Mouse (Mus musculus) Patski (cell line): ENCODE measurements at regions not wholly inside any gene's neighbourhood (a gene's known extent, or its start where the extent isn't known, plus 50 kb on each side); places are given as distances from the start of the nearest gene placed in this dataset.

Source experiments
- ATAC-seq: fragments of 100-300 bp; one replicate; pipeline ENCODE4 v1.8.0; 2021
- CTCF ChIA-PET: fragments of 350-600 bp; sonication (Branson Sonifier 250); formaldehyde crosslinking; loops from one replicate; lab custom pipeline; 2022; ENCODE audit warnings: inconsistent platforms; lab: Charles Lee
- POLR2A ChIA-PET: fragments of 350-600 bp; sonication (Branson Sonifier 250); formaldehyde crosslinking; loops from one replicate; lab custom pipeline; 2022; ENCODE audit warnings: antibody characterized with exemption, inconsistent platforms; lab: Charles Lee
- DNase-seq: peaks from one replicate; pipeline ENCODE4 v3.0.0-alpha.2; 2011; ENCODE audit warnings: low read depth, low spot score
- H3K27me3 ChIP-seq: fragments of 371-371 bp; one replicate; pipeline ENCODE4 v1.5.1; 2021
- CTCF ChIP-seq: fragments of 100-300 bp; IDR thresholded peaks from one replicate; pipeline ENCODE4 v1.5.1; 2021
- in situ Hi-C: fragments of 300-500 bp; cut with MboI; formaldehyde crosslinking; loops from 3 replicates; pipeline ENCODE4 v1.11.1; 2018; ENCODE audit warnings: low pct_unique_long_range_greater_than_20kb, mixed read lengths

DNA sequence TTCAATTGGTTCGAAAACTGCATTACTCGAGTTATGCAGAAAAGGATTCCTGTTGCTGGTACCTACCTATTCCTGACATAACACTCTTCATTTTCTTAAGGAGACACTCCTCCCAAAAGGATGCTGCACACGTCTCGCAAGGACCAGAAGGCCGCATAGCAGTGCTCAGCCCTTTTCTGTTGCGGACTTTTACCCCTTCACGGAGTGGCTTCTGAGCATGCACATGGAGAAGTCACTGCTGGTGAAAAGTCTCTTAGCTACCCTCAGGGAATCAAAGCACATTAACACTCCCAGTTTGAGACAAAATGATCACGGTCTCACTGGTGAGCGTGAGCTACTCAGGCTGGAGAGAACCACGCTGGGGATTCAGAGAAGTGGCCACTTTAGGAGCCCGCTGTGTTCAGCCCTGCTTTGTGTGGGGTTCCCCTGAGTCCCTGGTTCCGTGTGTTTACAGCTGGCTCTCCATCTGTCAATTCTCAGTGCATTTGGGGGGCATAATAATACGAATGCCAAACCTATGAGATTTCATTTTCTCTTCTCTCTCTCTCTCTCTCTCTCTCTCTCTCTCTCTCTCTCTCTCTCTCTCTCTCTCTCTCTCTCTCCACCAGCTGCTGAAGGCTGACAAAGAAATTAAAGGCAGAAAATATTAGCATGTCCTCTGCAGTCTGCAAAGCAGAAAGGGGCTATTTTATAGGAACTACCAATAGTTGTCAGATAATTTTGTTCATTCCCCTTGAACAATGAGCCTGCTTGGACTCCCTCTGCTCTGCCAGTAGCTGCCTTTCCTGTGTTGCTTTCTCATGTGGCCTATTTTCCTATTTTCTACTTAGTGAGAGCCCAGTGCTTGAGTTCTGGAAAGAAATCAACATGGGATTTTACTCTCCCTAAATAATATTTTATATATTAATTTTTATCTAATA lies 160.7 kb downstream of the Basp1 start:
- TF ChIP-seq CTCF: no peak
- ATAC-seq (no peak), DNase-seq (no peak)
- in situ Hi-C loops: no loop called here
- POLR2A ChIA-PET: interaction anchor here (0.8 kb wide), 1 partner anchor 1611 kb away, joined by 3 read pairs; no protein-coding TSS in a partner anchor
- H3K27me3 ChIP-seq: no peaks in the 10 kb centered on the region
- CTCF ChIA-PET: interaction anchor here (1.2 kb wide), 1 partner anchor 14 kb away, joined by 4 read pairs; no protein-coding TSS in a partner anchor

DNA sequence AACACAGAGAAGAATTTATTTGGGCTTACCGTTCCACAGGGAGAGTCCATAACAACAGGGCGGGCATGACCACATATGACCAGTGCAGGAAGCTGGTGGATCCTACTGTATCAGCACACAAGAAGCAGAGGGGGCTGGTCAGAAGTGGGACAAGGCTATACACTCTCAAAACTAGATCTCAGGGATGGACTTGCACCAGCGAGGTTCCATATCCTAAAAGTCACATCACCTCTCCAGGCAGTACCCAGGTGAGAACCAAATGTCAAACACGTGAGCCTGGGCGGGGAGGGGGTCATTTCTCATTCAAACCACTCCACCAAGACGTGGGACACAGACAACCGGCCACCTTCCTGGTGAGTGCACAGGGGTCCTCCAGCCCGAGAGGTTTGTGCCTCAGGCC lies 167.9 kb downstream of the Basp1 start:
- no peaks in the 10 kb centered on the region for H3K27me3 ChIP-seq
- POLR2A ChIA-PET: no interaction called here
- CTCF ChIA-PET: no interaction called here
- in situ Hi-C loops: no loop called here
- DNase-seq (no peak), ATAC-seq (no peak)
- TF ChIP-seq CTCF: no peak

DNA sequence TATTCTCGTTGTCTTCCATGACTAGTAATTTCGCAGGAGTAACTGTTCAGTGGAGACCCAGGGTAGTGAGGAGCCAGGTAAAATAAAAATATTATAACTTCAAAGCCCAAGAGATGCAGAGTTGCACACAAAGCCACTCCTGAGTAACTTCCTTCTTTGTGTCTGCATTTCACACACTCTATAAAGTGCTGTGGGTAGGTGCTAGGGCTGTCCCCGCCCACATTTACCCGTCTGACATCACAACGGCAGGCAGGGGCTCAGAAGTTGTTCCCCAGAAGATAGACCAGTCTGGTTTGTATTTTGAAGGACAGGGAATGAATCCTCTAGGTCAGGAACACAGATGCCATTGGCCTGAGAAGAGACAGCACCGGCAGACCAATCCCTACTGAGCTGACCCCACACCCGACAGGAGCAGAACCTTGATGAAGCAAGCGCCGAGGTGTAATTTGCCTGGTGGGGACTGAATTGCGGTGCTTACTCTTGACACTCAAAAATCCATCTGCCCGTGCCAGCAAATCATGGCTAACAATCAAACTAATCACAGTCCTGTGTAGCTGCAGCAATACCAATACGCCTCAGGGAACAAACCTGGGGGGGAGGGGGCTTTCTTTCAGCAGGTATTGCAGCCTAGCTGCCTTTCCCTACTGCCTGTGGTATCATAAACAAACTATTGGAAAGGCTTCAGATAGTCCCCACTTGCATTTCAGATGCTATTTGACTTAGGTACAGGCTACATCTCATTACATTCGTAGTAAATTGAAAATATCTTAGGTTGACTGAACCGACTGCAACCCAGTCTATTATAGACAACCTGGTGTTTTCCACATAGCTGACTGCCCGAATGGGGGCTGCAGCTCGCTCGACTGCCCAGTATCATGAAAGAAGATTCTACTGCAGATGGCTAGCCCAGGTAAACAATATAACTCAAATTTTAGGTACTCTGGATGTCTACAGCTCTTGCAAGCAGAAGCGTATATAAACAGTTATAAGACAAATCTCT lies 175.6 kb downstream of the Basp1 start:
- ChIA-PET POLR2A (no interaction called here), CTCF (no interaction called here)
- H3K27me3 ChIP-seq: no peaks in the 10 kb centered on the region
- no peak for TF ChIP-seq CTCF
- DNase-seq (no peak), ATAC-seq (no peak)
- in situ Hi-C loops: no loop called here

- ChIA-PET POLR2A (no interaction called here), CTCF (no interaction called here)
- TF ChIP-seq CTCF: no peak
- ATAC-seq: no peak
- in situ Hi-C loops: no loop called here
- H3K27me3 ChIP-seq: no peaks in the 10 kb centered on the region
- DNase-seq: no peak
These were observed 177.3 kb downstream of the Basp1 start for GRCm38 (mm10) chr15:25236191-25236723.

DNA sequence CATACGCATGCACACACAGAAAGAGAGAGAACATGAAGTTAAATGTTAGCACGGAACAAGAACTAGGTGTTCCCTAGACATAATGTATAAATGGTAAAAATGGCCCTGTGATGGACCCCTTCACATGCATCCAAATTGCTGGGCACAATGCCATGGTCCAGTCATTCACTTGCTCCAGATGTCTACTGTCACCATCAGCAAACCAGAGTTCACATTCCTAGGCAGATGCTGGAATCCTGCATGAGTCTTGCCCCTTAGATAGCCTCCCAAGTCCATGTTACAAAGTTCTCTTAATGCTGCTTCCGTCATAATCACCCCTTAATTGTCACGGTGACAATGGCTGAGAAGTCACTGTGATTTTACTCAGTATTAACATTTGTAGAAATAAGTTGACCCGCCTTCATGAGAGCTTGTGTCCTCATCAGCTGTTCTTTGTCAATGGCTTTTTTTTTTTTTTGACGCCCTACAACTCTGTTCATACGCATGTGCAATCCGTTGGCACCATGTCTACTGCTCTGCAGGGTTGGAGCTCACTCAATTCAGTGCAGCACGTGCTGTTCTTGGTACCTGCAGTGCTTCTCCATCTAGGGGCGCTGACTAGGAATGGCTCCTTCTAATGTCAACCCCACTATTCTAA lies 179.4 kb downstream of the Basp1 start:
- no peaks in the 10 kb centered on the region for H3K27me3 ChIP-seq
- POLR2A ChIA-PET: no interaction called here
- in situ Hi-C loops: no loop called here
- TF ChIP-seq CTCF: no peak
- DNase-seq (no peak), ATAC-seq (no peak)
- CTCF ChIA-PET: no interaction called here

DNA sequence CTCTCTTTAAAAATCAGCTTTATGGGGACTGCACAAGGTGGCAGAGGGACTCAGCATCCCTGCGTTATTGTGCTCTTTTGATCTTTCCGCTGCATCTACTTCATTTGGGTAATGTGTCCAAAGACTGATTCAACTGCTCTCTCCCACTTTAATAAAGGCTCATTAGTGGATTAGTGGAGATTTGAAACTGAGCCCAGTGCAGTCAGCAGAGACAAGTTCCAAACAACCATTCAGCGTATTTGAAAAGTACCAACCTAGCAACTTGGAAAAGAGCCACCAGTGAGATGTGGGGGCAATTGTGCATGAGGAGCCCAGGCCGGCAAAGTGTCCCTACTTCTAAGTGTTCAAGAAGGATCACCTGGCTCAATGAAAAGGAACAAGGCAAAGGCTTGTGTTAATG lies 183.4 kb downstream of the Basp1 start:
- in situ Hi-C loops: no loop called here
- TF ChIP-seq CTCF: no peak
- CTCF ChIA-PET: no interaction called here
- no peak for DNase-seq
- no peak for ATAC-seq
- no peaks in the 10 kb centered on the region for H3K27me3 ChIP-seq
- POLR2A ChIA-PET: no interaction called here

DNA sequence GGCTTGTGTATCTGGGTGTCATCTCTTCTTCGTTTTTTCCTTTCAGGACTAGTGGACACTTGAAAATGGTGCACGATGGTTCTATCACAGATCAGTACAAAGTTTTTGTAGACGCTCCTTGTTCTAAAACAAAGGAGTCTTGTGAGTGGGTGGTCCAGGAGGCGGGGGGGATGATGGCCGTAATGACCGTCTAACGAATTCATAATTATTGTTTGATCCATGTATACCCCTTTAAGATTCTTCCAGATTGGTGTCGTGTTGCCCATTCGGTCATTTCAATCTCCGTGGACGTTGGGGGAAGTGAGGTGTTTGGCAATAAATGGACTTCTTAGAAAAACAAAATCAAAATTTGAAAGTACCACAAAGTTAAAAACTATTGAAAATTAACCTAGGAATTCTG lies 183.8 kb downstream of the Basp1 start:
- no peak for TF ChIP-seq CTCF
- no peak for ATAC-seq
- H3K27me3 ChIP-seq: no peaks in the 10 kb centered on the region
- DNase-seq: no peak
- POLR2A ChIA-PET: no interaction called here
- CTCF ChIA-PET: no interaction called here
- in situ Hi-C loops: no loop called here

DNA sequence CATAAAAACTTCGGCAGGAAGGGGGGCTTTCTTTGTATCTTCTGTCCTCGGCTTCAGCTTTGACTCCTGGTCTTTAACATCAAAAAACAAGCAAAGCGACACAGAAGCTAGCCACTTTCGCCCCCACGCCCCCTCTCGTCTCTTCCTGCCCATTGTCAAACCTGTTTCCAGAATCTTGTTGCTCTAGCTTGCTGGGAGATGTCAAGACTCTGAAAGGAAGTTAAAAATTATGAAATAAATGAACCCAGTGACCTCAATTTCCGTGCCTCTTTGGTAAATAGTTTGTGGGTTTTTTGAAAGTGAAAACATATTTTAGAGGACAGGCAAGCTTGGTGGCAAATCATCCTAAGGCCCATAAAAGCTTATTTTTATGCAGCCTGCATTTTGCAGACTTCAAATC lies 186.1 kb downstream of the Basp1 start:
- no peak for TF ChIP-seq CTCF
- ATAC-seq (no peak), DNase-seq (no peak)
- POLR2A ChIA-PET: interaction anchor here (1.0 kb wide), 1 partner anchor 22 kb away, joined by 3 read pairs; no protein-coding TSS in a partner anchor
- CTCF ChIA-PET: no interaction called here
- in situ Hi-C loops: no loop called here
- no peaks in the 10 kb centered on the region for H3K27me3 ChIP-seq

GRCm38 (mm10) chr15:25225936-25226335 lies 187.6 kb downstream of the Basp1 start:
- DNase-seq: no peak
- in situ Hi-C loops: no loop called here
- no peaks in the 10 kb centered on the region for H3K27me3 ChIP-seq
- ChIA-PET POLR2A (no interaction called here), CTCF (no interaction called here)
- TF ChIP-seq CTCF: no peak
- ATAC-seq: no peak

DNA sequence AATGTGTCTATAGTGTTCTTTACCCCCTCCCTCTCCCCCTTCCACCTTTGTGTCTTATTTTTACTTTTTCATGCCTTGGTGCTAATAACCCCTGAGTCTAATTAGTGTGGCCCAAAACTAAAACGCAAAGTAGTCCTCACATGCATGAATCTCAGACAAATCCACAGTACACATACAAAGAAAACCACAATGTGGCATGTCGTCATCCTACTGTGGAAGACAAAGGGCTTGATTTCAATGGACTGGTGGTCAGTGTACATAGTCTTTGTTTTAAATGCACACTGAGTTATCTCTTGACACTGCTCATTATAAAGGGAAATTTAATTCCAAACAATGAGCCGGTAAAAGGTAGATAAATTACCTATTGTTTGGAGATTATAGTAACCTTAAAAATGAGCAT lies 188.1 kb downstream of the Basp1 start:
- no peak for DNase-seq
- POLR2A ChIA-PET: no interaction called here
- in situ Hi-C loops: no loop called here
- no peak for TF ChIP-seq CTCF
- CTCF ChIA-PET: interaction anchor here (1.3 kb wide), 1 partner anchor 35 kb away, joined by 3 read pairs; no protein-coding TSS in a partner anchor
- no peaks in the 10 kb centered on the region for H3K27me3 ChIP-seq
- ATAC-seq: no peak
